27 mouse cellular contexts compared by ENCODE assay signal in the genomic region with DNA sequence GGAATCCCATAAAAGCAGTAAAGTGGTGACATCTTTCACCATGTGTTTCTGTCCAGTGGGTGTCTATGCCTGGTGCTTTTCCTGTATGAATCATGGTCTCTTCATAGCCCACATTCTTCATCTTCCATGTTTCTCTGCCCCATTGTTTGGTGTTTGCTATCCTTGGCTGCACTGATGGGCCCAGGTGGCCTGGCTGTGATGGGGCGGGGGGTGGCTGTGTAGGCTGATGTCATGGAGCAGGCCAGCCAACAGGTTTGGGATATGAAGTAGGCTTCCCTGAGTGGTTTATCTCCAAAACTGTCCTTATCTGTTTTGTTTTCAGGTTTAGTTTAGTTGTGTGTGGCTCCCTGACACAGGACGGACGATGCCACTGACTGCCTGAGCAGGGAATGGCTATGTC.
DNase-seq lines count a peak whose midpoint lies in the region; ATAC-seq and TF ChIP-seq lines count a peak whose summit lies in the region.
"Had no signal": no experiment of that assay in that cellular context is flagged by ENCODE, and none has a peak within 500 bp of the region (broad histone marks: within the 10 kb centered on the region; RNA-seq: fewer than 3 reads in every experiment).

No protein-coding gene starts in this region.

- H3K27me3 ChIP-seq in liver, embryonic 11.5 days (replicated peaks; ENCODE audit: control insufficient read depth, insufficient read depth, low read length), result no peaks in the 10 kb centered on the region
- H3K27me3 ChIP-seq in liver, postnatal 0 days (ENCODE audit: insufficient read depth, low read length), result no peaks in the 10 kb centered on the region
- H3K27me3 ChIP-seq: CH12.LX; embryonic facial prominence, embryonic 13.5 days; embryonic facial prominence, embryonic 15.5 days; forebrain, embryonic 12.5 days had no signal

- H3K4me3 ChIP-seq in liver, embryonic 11.5 days (ENCODE audit: low read depth, low read length), result no peak overlapping the region
- H3K4me3 ChIP-seq in liver, postnatal 0 days (ENCODE audit: low read depth, low read length), result no peak overlapping the region
- H3K4me3 ChIP-seq: embryonic facial prominence, embryonic 13.5 days; embryonic facial prominence, embryonic 15.5 days; erythroblast, embryonic 14.5 days; forebrain, embryonic 10.5 days; forebrain, embryonic 12.5 days had no signal

- no peak overlapping the region for H3K4me2 ChIP-seq in liver, embryonic 11.5 days
- H3K4me2 ChIP-seq in liver, postnatal 0 days (ENCODE audit: low read depth, low read length), result no peak overlapping the region
- H3K4me2 ChIP-seq: embryonic facial prominence, embryonic 13.5 days; embryonic facial prominence, embryonic 15.5 days; forebrain, embryonic 12.5 days had no signal

- H3K9me3 ChIP-seq in liver, embryonic 11.5 days (ENCODE audit: control insufficient read depth, low read length), result no peaks in the 10 kb centered on the region
- no peaks in the 10 kb centered on the region for H3K9me3 ChIP-seq in liver, postnatal 0 days (ENCODE audit: low read length)
- H3K9me3 ChIP-seq: embryonic facial prominence, embryonic 13.5 days; embryonic facial prominence, embryonic 15.5 days; forebrain, embryonic 10.5 days; forebrain, embryonic 12.5 days; G1E had no signal

- WGBS in liver, embryonic 11.5 days, result 91% methylated on average over 3 of the region's 3 CpGs
- 93% methylated on average over 3 of the region's 3 CpGs for WGBS in liver, postnatal 0 days (ENCODE audit: insufficient replicate concordance)

- no peaks in the 10 kb centered on the region for H3K4me1 ChIP-seq in liver, embryonic 11.5 days (replicated peaks; ENCODE audit: control insufficient read depth, insufficient read depth, low read length)
- no peaks in the 10 kb centered on the region for H3K4me1 ChIP-seq in liver, postnatal 0 days (ENCODE audit: insufficient read depth)
- H3K4me1 ChIP-seq: embryonic facial prominence, embryonic 13.5 days; embryonic facial prominence, embryonic 15.5 days; forebrain, embryonic 10.5 days; forebrain, embryonic 12.5 days had no signal

- TF ChIP-seq EP300 in liver, postnatal 0 days (IDR thresholded peaks at IDR 0.05; ENCODE audit: low read depth), result no peak

- H3K36me3 ChIP-seq in liver, embryonic 11.5 days (ENCODE audit: control insufficient read depth, insufficient read depth, low read length), result no peaks in the 10 kb centered on the region; the same call in 1 of the 2 replicates
- no peaks in the 10 kb centered on the region for H3K36me3 ChIP-seq in liver, postnatal 0 days (replicated peaks; ENCODE audit: insufficient read depth, low read length)
- H3K36me3 ChIP-seq: forebrain, embryonic 12.5 days had no signal

- ATAC-seq in liver, embryonic 11.5 days (replicated peaks; ENCODE audit: low FRiP score), result no peak
- ATAC-seq in liver, postnatal 0 days, result no peak
- ATAC-seq: CD4-positive, CD25-positive, alpha-beta regulatory T cell, adult 4 months; forebrain, embryonic 14.5 days; forebrain, embryonic 16.5 days had no signal

- no peak for TF ChIP-seq CTCF in liver, postnatal 0 days (IDR thresholded peaks at IDR 0.05; ENCODE audit: low read depth)

- H3K27ac ChIP-seq in liver, embryonic 11.5 days (ENCODE audit: low read depth, low read length), result no peak overlapping the region
- no peak overlapping the region for H3K27ac ChIP-seq in liver, postnatal 0 days (ENCODE audit: low read depth)
- H3K27ac ChIP-seq: embryonic facial prominence, embryonic 13.5 days; embryonic facial prominence, embryonic 15.5 days; forebrain, embryonic 10.5 days; forebrain, embryonic 12.5 days had no signal

- DNase-seq in heart, adult 11 months, result peak; percentile 71
- DNase-seq in heart, adult 9 months (ENCODE audit: low spot score in 2 of 2), result no peak
- DNase-seq in liver, embryonic 11.5 days (ENCODE audit: low spot score), result peak; percentile 2
- no peak for DNase-seq in liver, postnatal 0 days
- DNase-seq in Muller cell, postnatal 12 days (ENCODE audit: inconsistent ontology term), result peak; percentile 60
- DNase-seq in frontal cortex, postnatal 10 days (ENCODE audit: low spot score in 2 of 2), result no peak
- DNase-seq: adrenal gland, adult 2 months; adrenal gland, postnatal 10 days; adrenal gland, postnatal 25 days; B cell, adult 2 months; cerebellum, adult 11 months; cerebellum, adult 18-20 months; cerebellum, adult 8-10 months; cerebellum, adult 9-11 months; cerebellum, postnatal 14 days; cerebellum, postnatal 36 days; embryo, embryonic 11 days had no signal

- no peak overlapping the region for H3K9ac ChIP-seq in liver, embryonic 11.5 days (ENCODE audit: low read depth, low read length)
- H3K9ac ChIP-seq in liver, postnatal 0 days (replicated peaks), result no peak overlapping the region
- H3K9ac ChIP-seq: embryonic facial prominence, embryonic 13.5 days; embryonic facial prominence, embryonic 15.5 days; forebrain, embryonic 12.5 days had no signal

Comparison
In these comparisons a context has a peak if more than half of its experiments do, and no peak if none do; other contexts are left out.
1. DNase-seq: peak in heart, adult 11 months (single experiment), liver, embryonic 11.5 days (single experiment) and Muller cell, postnatal 12 days (single experiment); none in heart, adult 9 months (0 of 2), liver, postnatal 0 days (single experiment) and frontal cortex, postnatal 10 days (0 of 2).